8 mouse cellular contexts compared by ENCODE assay signal in the genomic region with DNA sequence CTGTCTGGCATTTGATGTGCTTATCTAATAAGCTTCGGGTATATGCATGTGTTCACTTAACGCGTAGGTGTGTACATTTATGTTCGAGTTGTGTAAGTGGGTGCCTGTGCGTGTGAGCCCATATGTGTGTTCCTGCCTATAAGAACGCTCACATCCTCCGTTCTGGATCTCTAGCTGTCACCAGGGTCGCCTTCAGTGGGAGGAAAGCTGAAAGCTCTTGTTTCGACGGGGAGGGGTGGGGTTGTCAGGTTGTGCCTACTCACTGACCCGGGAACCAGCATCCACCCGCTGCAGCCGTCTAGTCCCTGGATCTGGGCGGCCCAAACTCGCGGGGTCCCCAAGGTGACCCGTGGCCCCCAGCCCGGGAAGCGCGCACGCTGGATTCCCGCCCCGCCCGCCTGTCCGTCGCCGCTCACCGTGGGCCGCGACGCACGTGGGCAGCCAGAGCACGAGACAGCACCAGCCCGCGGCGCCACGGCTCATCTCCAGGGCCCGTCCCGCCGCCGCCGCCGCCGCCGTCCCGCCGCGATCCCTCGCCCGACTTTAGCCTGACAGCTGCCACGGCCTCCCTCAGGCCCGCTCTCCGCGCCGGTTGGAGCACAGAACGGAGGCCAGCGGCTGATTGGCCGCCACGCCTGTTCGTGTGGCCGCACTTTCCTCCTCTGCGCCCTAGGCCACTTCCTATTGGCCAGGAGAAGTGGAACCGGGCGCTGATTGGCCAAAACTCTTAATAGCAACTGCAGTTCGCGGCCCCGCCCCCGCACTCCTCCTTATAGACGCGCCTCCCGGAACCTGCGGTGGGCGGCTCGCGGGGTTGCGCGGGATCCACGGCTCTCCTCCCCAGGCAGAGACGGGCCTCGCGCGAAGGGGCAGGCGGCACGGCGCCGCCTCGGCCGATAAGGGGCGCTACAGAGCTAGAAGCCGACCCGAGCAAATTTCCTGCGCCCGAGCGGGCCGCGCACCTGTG. TPM values are rescaled to one million over a fixed set of nuclear protein-coding genes. Genes with fewer than 3 reads are reported as not detected.
DNase-seq lines count a peak whose midpoint lies in the region; ATAC-seq and TF ChIP-seq lines count a peak whose summit lies in the region.

A gene (plus strand): TSS at position 818 of the 967 bp plus-strand sequence.

- TF ChIP-seq POLR2A in ES-Bruce4 (IDR thresholded peaks at IDR 0.05; ENCODE audit: insufficient read depth, low read length): peak; percentile 28

- peak within 1 kb of the TSS; percentile 83 for H3K9ac ChIP-seq in ES-Bruce4 (ENCODE audit: low read depth, poor library complexity, severe bottlenecking)
- peak within 1 kb of the TSS; percentile 94 for H3K9ac ChIP-seq in forebrain, embryonic 13.5 days
- peak within 1 kb of the TSS; percentile 93 for H3K9ac ChIP-seq in liver, postnatal 0 days (replicated peaks)
- peak within 1 kb of the TSS; percentile 86 for H3K9ac ChIP-seq in neural tube, embryonic 14.5 days (replicated peaks; ENCODE audit: low read depth, low read length)

- H3K27ac ChIP-seq in ES-Bruce4 (ENCODE audit: insufficient read depth, low read length): peak within 1 kb of the TSS; percentile 58
- H3K27ac ChIP-seq in forebrain, embryonic 13.5 days: peak within 1 kb of the TSS; percentile 91
- peak within 1 kb of the TSS; percentile 89 for H3K27ac ChIP-seq in liver, postnatal 0 days (ENCODE audit: low read depth)
- peak within 1 kb of the TSS; percentile 88 for H3K27ac ChIP-seq in neural tube, embryonic 14.5 days (ENCODE audit: low read depth, low read length)

- H3K4me2 ChIP-seq in forebrain, embryonic 13.5 days: peak within 1 kb of the TSS; percentile 95
- H3K4me2 ChIP-seq in liver, postnatal 0 days (ENCODE audit: low read depth, low read length): peak within 1 kb of the TSS; percentile 97
- peak within 1 kb of the TSS; percentile 73 for H3K4me2 ChIP-seq in neural tube, embryonic 14.5 days (ENCODE audit: low read depth, low read length)

- WGBS in forebrain, embryonic 13.5 days: 3% methylated on average over 83 of the region's 96 CpGs
- 1% methylated on average over 96 of the region's 96 CpGs for WGBS in large intestine, adult 2 months
- 1% methylated on average over 94 of the region's 96 CpGs for WGBS in liver, postnatal 0 days (ENCODE audit: insufficient replicate concordance)
- 4% methylated on average over 87 of the region's 96 CpGs for WGBS in neural tube, embryonic 14.5 days

- peak; percentile 99 for DNase-seq in heart, postnatal 10 days
- DNase-seq in large intestine, adult 2 months (ENCODE audit: low read depth, low spot score): peak; percentile 98
- peak; percentile 98 for DNase-seq in liver, postnatal 0 days
- DNase-seq in testis, postnatal 10 days (ENCODE audit: low spot score): peak; percentile 99

- peak; percentile 3 for TF ChIP-seq CTCF in ES-Bruce4 (IDR thresholded peaks at IDR 0.05; ENCODE audit: low read depth, low read length)
- peak; percentile 84 for TF ChIP-seq CTCF in liver, postnatal 0 days (IDR thresholded peaks at IDR 0.05; ENCODE audit: low read depth)

- peak; percentile 93 for ATAC-seq in cerebellum, adult (ENCODE audit: insufficient number of reproducible peaks, low FRiP score, low TSS enrichment)
- ATAC-seq in forebrain, embryonic 13.5 days: peak; percentile 96
- ATAC-seq in liver, postnatal 0 days: peak; percentile 92
- ATAC-seq in neural tube, embryonic 14.5 days (ENCODE audit: low read depth): peak; percentile 94

- TF ChIP-seq EP300 in ES-Bruce4 (IDR thresholded peaks at IDR 0.05; ENCODE audit: insufficient read depth, low read depth, low read length): no peak
- no peak; the same call in 1 of the 2 replicates for TF ChIP-seq EP300 in liver, postnatal 0 days (IDR thresholded peaks at IDR 0.05; ENCODE audit: low read depth)

- peak within 1 kb of the TSS; percentile 97 for H3K4me3 ChIP-seq in ES-Bruce4 (ENCODE audit: low read depth, low read length)
- peak within 1 kb of the TSS; percentile 87 for H3K4me3 ChIP-seq in forebrain, embryonic 13.5 days
- H3K4me3 ChIP-seq in liver, postnatal 0 days (ENCODE audit: low read depth, low read length): peak within 1 kb of the TSS; percentile 83
- peak within 1 kb of the TSS; percentile 78 for H3K4me3 ChIP-seq in neural tube, embryonic 14.5 days (ENCODE audit: low read depth, low read length)

- no peaks in the 10 kb centered on the region for H3K9me3 ChIP-seq in ES-Bruce4 (replicated peaks; ENCODE audit: control insufficient read depth, insufficient read depth, low read length, poor library complexity, severe bottlenecking)
- no peaks in the 10 kb centered on the region for H3K9me3 ChIP-seq in forebrain, embryonic 13.5 days (replicated peaks)
- no peaks in the 10 kb centered on the region for H3K9me3 ChIP-seq in liver, postnatal 0 days (ENCODE audit: low read length)
- no peaks in the 10 kb centered on the region for H3K9me3 ChIP-seq in neural tube, embryonic 14.5 days (ENCODE audit: control insufficient read depth, low read length)

- H3K4me1 ChIP-seq in ES-Bruce4 (ENCODE audit: control insufficient read depth, insufficient read depth, low read length): peaks cover 2% of the 10 kb centered on the region
- H3K4me1 ChIP-seq in forebrain, embryonic 13.5 days: peaks cover 42% of the 10 kb centered on the region
- H3K4me1 ChIP-seq in liver, postnatal 0 days (ENCODE audit: insufficient read depth): peaks cover 36% of the 10 kb centered on the region
- peaks cover 30% of the 10 kb centered on the region for H3K4me1 ChIP-seq in neural tube, embryonic 14.5 days (ENCODE audit: control insufficient read depth, insufficient read depth, low read length)

- peaks cover 9% of the 10 kb centered on the region for H3K36me3 ChIP-seq in ES-Bruce4 (ENCODE audit: control insufficient read depth, insufficient read depth, low read length, poor library complexity, severe bottlenecking)
- peaks cover 21% of the 10 kb centered on the region for H3K36me3 ChIP-seq in forebrain, embryonic 13.5 days (ENCODE audit: poor library complexity, severe bottlenecking)
- peaks cover 12% of the 10 kb centered on the region for H3K36me3 ChIP-seq in liver, postnatal 0 days (replicated peaks; ENCODE audit: insufficient read depth, low read length)
- no peaks in the 10 kb centered on the region for H3K36me3 ChIP-seq in neural tube, embryonic 14.5 days (ENCODE audit: control insufficient read depth, insufficient read depth, low read length)

- intact Hi-C loops in heart, postnatal 10 days (cut with DNase I): no loop called here

- no peaks in the 10 kb centered on the region for H3K27me3 ChIP-seq in ES-Bruce4 (ENCODE audit: control insufficient read depth, insufficient read depth, low read length, poor library complexity, severe bottlenecking)
- no peaks in the 10 kb centered on the region for H3K27me3 ChIP-seq in forebrain, embryonic 13.5 days
- no peaks in the 10 kb centered on the region for H3K27me3 ChIP-seq in liver, postnatal 0 days (ENCODE audit: insufficient read depth, low read length)
- no peaks in the 10 kb centered on the region for H3K27me3 ChIP-seq in neural tube, embryonic 14.5 days (ENCODE audit: control insufficient read depth, insufficient read depth, low read length)

RNA-seq across cellular contexts. Expression of the gene that starts here (rescaled TPM):
- polyA plus RNA-seq in ES-Bruce4 (2011; ENCODE audit: insufficient read depth, insufficient read length, low read depth, missing spikeins): 463 and 467 TPM in 2 replicates
- 668 and 694 TPM in 2 replicates for polyA plus RNA-seq in forebrain, embryonic 13.5 days (2015; fragmentation: Nextera tagmentation; extraction: Ambion mirVana)
- total RNA-seq in heart, postnatal 10 days (2021): 100 to 1,000 TPM; 160 to 172 TPM
- 117 and 123 TPM in 2 replicates for polyA plus RNA-seq in large intestine, adult 2 months (2012; rRNA removed)
- 146 and 157 TPM in 2 replicates for polyA plus RNA-seq in liver, postnatal 0 days (2015; fragmentation: Nextera tagmentation; extraction: Ambion mirVana)
- polyA plus RNA-seq in neural tube, embryonic 14.5 days (2014; fragmentation: Nextera tagmentation; extraction: Ambion mirVana): 595 and 603 TPM in 2 replicates

Comparison
In these comparisons a context has a peak if more than half of its experiments do, and no peak if none do; other contexts are left out.
1. Peak in every context shown above with its lines: DNase-seq, ATAC-seq, H3K4me3 ChIP-seq and H3K27ac ChIP-seq.